Mouse (Mus musculus) activated CD4-positive, CD25-positive, alpha-beta regulatory T cell, adult 9 weeks (primary cell): Measurements from ENCODE around the gene Dclk1. TPM values are rescaled to one million over a fixed set of nuclear protein-coding genes. Genes with fewer than 3 reads are reported as not detected.

Experiments used
- polyA plus RNA-seq: library from polyadenylated mRNA; unstranded; fragments of 100-300 nt; shearing (Covaris generic); gene quantifications from one replicate; pipeline ENCODE4 v1.2.1, GENCODE M21; 2017

Gene Dclk1
- 0.76 TPM for polyA plus RNA-seq

DNA sequence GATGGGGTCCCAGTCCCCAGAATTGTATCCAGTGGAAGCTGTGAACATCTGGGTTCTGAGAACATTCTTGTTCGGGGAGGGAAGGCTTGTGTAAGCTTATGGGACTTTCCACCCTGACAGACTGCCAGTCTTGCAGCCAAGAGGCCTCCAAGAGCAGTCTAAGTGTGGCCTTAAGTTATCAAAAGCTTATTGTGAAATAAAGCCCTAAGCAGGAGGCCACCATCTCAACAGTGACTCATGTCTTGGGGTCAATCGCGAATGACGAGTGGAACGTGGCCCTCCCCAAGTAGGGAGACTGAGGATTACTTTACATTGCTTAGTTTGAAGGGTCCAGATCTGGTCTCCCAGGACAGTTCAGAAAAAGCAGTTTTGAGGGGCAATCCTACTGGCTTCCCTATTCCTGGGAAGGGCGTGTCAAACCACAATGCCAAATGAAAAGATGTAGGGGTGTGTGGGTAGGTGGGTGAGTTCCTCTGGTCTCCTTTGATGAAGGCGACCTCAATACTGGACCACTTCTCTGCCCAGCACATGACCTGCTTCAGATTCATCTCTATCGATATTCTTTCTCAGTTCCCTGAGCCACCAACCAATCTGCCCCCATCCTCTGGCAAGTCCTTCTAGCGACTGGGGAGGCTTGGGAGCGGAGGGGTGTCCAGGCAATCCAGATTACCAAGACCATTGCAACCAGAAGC lies at the start of gene Dclk1:
Gene Dclk1, plus strand, starts transcription at position 635 of the 692 bp plus-strand sequence.

DNA sequence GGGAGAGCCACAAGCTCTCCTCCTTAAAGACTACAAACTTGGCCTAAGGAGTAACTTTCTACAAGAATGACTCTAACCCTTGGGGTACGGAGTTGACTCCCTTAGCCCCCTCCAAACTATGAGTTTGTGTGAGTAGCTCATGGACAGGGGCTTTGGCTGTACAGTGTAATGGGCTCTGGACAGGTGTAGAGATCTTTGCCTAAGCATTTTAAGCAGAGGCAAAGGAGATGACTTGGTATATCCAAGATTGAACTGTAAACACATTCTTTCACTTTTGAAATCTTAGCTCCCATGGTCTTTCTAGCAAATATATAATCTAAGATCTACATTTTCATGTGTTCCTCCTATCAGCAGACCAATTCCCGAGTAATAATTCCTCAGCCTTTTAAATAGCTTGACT lies 229.9 kb downstream of the Dclk1 start, which contains the start of gene Gm21954:
Gene Gm21954, minus strand, starts transcription at position 101 of the 400 bp plus-strand sequence.

Other genes starting within 250 kb of the Dclk1 start
- not detected for gene Ccna1, start 186.9 kb upstream of the Dclk1 start, polyA plus RNA-seq
- 33.3 TPM for gene Spg20, start 130.3 kb upstream of the Dclk1 start, polyA plus RNA-seq
- gene Ccdc169, start 105.0 kb upstream of the Dclk1 start, polyA plus RNA-seq: 0.10 TPM
- gene Sohlh2, start 60.3 kb upstream of the Dclk1 start, polyA plus RNA-seq: not detected
- not detected for gene Gm21954, start 229.8 kb downstream of the Dclk1 start, polyA plus RNA-seq